Mouse (Mus musculus) 416B (cell line): ENCODE measurements at regions not wholly inside any gene's neighbourhood (a gene's known extent, or its start where the extent isn't known, plus 50 kb on each side); places are given as distances from the start of the nearest gene placed in this dataset.

Experiments
- DNase-seq: peaks from one replicate; pipeline ENCODE4 v3.0.0; 2011; ENCODE audit warnings: low read depth

GRCm38 (mm10) chr5:47508689-47509301 is 474.1 kb upstream of the Slit2 start:
- DNase-seq, result no peak

- DNase-seq, result no peak
Measured at GRCm38 (mm10) chr5:47522161-47522942, 460.6 kb upstream of the Slit2 start.

- no peak for DNase-seq
Measured at GRCm38 (mm10) chr5:47528671-47529070, 454.3 kb upstream of the Slit2 start.

GRCm38 (mm10) chr5:47537532-47537931 is 445.4 kb upstream of the Slit2 start:
- no peak for DNase-seq

- DNase-seq, result no peak
Measured at GRCm38 (mm10) chr5:47542248-47542647, 440.7 kb upstream of the Slit2 start.

GRCm38 (mm10) chr5:47556717-47557116 is 426.2 kb upstream of the Slit2 start:
- DNase-seq, result no peak

- DNase-seq, result no peak
Measured at GRCm38 (mm10) chr5:47557152-47557800, 425.7 kb upstream of the Slit2 start.
